Mouse (Mus musculus) erythroblast, adult 5-6 weeks (primary cell): ENCODE measurements around the gene Chmp6. TPM values are rescaled to one million over a fixed set of nuclear protein-coding genes. Genes with fewer than 3 reads are reported as not detected.

Experiments
- ATAC-seq: replicated peaks from 2 replicates; pipeline ENCODE4 v1.8.0; 2016; ENCODE audit warnings: moderate number of reproducible peaks, mild to moderate bottlenecking, moderate TSS enrichment, inconsistent platforms; ENCODE audit not compliant: poor library complexity, low FRiP score, severe bottlenecking
- total RNA-seq, 2 experiments: library from RNA; stranded (forward) in 1 of 2; stranded (reverse) in 1 of 2; fragments of 150-400 nt in 1 of 2; fragments of 200-764, 138-1000 nt in 1 of 2; gene quantifications; 2 replicates each; pipeline versions ENCODE4 v1.2.3 to v1.2.4; 2015 to 2017; ENCODE audit warnings: low replicate concordance in 2 of 2

The Chmp6 gene
- total RNA-seq, 2 experiments from 2014 or later = 3.5 to 7.7 TPM

DNA sequence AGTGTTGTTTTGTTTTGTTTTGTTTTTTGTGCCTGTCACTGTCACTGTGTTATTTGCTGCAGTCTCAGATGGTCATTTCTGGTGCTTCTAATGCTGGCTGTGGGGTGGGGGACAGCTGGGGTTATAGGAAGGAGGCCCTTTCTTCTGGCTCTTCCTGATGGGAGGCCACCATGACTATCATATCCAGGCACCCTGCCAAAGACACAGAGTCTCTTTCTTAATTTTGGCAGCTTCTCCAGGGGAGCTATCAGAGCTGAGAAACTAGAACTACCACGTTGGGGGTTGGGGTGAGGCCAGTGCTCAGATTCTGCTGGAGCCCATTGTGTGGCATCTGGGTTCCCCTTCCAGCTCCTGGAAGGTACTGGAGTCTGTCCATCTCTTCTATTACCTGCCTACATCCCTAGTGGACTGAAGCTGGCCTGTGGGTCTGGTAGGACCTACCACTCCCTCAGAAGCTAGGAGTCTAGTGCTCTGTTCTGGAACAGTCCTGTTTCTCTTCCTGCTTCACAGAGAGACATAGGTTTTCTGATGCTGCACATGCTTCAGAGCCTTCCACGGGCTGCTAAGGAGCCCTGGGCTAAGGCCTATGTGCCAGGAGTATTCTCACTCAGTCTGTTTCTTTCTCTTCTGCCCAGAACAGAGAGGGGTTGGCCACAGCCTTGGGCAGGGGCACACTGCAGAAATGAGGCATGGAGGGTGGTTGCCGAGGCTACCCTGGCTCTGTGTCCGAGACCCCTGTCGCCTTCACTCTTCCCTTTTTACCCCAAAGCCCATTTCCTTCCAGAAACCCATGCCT lies 39.4 kb downstream of the Chmp6 start:
- ATAC-seq = no peak

DNA sequence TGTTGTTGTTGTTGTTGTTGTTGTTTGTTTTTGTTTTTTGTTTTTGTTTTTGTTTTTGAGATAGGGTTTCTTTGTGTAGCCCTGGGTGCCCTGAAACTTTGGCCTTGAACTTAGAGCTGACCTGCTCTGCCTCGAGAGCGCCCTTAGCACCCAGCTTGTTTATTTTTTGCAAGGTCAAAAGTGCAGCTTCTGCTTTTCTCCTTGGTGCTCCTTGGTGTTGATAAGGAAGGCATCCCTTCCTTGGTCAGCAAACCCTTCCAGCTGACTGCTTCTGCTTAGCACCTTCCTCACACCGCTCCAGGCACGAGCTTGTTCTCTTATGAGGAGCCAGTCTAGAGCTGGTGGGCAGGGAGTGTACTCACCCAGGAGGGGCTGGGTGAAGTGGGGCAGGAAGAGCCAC lies 41.0 kb downstream of the Chmp6 start:
- ATAC-seq = no peak

DNA sequence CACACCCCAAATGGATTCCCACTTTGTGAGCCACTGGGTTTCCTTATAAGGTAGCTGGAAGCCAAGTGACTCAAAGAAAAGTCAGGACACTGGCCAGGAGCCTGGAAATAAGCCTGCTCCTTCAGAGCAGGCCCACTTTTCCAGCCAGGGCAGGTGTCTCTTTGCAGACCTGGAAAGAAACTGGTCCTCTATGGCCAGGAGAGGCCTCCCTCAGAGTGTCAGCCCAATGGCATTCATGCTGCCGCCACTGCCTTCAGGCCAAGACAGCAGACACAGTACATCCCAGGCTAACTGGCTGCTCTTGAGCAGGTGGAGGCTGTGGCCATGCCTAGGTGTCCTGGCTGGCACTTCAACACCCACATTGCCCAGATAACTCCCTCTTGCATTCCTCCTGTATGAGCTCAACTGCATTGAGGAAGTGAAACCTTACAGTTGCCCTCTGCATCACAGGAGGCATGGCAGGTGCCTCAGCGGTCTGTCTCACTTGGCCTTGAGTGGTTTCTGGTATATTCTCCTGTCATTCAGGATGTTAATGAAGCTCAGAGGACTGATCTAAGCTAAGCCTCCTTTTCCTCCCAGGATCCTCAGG lies 41.6 kb downstream of the Chmp6 start:
- ATAC-seq = no peak

DNA sequence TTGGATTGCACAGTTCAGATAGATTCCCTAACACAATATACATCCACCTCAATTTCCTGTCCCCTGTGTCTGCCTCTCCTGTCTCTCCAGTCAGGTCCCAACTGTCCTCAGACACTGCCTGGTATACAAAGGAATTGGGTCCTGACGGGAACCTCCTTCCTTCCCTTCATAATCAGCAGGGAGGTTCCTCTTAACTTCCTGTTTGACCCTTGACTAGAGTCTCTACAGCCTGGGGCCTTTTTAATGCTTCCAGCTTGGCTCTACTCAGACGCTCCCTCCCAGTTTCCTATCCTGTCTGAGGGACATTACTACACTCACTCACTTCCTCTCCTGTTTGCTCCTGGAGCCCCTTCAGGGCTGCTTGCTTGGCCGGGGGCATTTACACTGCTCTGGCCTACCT lies 42.2 kb downstream of the Chmp6 start:
- ATAC-seq = no peak

DNA sequence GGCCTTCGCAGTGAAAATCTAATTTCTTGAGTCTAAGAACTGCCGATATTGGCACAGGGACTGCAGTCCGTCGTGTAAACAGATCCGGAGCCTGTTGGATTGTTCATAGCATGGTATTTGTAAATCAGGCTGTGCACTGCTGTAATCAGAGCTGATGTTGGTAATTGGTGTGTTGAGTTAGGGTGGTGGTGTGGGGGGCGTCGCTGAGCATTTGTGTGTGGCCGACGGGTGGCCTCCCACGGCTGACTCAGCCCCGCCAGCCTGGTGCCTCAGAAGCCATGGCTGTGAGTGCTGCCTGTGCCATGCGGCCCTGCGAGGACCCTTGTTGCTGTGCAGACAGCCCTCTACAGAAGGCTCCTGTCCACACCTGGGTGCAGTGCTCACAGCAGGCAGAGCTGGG lies 43.3 kb downstream of the Chmp6 start:
- ATAC-seq = no peak

DNA sequence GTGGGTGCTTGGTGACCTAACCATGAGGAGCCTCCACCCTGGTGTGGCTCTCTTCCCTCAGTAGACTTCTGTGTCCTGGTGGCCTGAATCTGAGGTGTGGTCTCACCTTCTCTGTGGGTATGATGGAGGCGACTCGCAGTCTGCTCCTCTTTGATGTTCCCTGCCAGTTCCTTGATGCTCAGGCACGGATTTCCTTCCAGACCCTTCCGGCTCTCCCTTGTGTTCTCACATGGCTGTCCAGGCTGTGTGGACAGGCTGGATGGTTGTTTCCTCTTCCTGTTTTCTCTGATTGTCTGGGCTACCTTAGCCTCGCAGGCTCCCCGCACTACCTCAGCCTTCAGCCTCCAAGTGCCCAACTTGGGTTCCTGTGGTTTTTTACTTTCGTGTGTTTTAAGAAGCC lies 45.6 kb downstream of the Chmp6 start:
- ATAC-seq = no peak

DNA sequence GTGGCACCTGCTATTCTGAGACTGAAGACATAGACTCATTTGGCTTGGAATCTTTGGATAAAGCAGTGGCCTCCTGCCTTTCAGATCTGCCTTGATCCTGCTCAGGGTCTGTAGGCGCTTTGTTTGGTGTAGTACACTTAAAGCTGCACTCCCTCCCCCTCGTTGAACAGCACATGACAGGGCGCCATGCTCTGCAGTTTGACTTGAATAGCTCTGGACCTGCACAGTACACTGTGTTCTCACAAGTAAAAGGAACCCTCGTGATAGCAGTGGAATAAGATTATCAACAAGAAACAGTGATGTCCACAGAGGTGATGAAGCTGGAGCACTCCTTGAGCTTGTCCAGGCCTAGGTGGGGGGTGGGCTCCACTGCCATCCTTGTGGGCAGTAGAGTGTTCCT lies 46.5 kb downstream of the Chmp6 start:
- ATAC-seq = no peak

DNA sequence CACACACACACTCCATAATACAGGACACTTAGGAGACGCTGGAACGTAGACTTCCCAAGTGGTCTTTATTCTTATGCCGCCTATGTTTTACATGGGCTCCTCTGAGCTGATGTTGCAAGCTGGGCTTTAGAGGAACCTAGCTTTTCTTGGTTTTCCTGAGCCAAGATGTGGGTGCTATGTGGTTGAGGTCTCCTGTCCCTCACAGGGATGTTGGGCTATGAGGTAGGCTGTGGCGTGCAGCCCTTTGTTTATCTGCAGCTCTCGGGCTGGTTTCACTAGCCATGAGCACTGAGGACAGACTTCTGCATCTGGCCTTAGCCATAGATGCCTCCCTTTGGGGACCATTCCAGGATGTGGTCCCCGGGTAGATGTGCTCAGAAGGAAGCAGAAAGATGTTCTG lies 47.4 kb downstream of the Chmp6 start:
- ATAC-seq = no peak

DNA sequence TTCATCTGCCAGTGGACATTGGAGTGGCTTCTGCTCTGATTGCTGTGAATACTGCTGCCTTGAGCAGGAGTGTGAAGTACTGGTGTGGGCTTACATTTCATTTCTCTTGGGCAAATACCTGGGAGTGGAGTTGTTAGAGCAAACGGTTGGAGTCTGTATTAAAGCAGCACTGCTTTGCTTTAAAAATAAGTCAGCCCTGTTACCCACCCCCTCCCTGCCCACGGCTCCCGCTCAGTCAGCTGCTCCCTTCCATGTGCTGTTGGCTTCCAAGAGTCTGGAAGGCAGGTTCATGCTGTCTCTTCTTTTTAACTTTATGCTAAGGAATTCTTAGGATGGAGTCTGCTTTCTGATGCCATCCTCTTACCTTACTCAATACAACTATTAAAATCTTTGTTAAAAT lies 48.3 kb downstream of the Chmp6 start:
- ATAC-seq = no peak

DNA sequence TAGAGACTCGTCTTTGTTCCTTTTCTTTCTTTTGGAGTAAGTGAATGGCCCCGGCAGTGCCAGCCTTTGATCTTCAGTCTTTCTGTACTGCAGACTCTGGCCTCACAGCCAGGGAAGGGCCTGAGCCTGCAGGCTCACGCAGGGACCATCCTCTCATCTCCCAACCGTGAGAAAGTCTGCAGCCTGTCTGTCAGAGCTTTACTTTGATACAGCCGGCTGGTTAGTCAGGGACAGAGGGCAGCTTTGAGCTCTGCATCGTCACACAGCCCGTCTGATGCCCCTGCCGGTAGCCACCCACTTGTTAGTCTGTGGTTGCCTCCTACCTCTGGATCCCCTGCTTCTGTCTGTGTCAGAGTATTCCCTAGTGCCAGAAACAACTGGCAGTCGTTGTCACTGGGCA lies 51.8 kb downstream of the Chmp6 start:
- no peak for ATAC-seq

DNA sequence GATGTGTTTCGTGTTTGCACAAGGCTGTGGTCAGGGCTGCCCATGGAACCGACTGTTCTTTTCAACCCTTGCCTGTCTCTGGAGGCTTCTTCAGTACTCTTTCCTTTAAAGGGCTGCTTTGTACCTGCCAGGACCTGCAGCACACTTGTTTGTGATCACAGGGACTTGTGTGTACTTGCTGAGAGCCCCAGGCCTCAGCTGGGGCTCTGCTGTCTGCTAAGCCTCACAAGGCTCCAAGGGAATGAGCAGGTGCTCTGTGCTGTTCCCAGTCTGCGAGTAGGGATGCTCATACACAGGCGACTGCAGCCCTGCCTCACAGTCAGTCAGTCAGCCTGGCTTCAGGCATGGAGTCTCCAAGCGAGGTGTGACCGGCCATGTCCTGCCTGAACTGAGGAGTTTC lies 53.1 kb downstream of the Chmp6 start:
- ATAC-seq = no peak

DNA sequence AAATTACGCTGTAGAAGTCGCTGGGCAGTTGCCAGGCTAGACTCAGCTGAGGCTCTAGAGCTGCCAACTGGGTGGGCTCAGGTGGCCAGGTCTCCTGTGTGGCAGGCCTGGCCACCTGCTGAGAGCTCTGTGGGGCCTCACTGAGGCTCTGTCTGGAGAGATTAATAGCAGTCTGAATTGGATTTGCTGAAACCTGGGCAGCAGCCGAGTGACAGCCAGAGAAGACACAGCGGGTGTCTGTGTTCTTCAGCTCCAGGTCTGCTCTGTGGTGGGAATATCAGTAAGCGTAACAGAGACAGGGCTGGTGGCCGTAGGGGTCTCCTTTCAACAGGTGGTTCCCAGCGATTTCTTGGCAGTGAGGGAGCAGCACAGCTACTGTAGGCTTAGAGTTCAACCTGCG lies 54.2 kb downstream of the Chmp6 start:
- no peak for ATAC-seq

DNA sequence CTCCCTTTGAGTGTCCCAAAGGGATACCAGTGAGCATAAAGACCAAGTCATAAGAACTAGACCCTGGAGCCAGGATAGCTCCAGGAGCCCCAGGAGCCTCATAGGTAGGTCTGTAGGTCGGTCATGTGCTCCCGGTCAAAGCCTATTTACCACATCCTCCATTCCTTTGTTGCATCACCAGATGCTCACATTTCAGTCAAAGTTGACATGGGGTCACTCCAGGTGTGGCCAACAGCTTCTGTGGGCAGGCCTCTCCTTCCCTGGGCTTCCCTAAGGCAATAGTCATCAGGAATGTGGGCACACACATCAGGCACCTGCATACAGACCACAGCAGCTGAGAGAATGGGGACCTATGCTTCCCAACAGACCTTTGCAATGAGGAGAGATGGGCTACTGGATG lies 54.7 kb downstream of the Chmp6 start:
- no peak for ATAC-seq

Other genes with a start within 250 kb of the Chmp6 start
- 0.42 and 3.5 TPM in 2 replicates for gene Baiap2, start 29.3 kb downstream of the Chmp6 start, total RNA-seq (2015; ENCODE audit: low replicate concordance)
- gene Baiap2, start 29.3 kb downstream of the Chmp6 start, total RNA-seq (2017; ENCODE audit: low replicate concordance) = 1.6 and 2.5 TPM in 2 replicates
- 1.3 and 4.4 TPM in 2 replicates for gene Aatk, start 133.7 kb downstream of the Chmp6 start, total RNA-seq (2015; ENCODE audit: low replicate concordance)
- 0.84 and 1.8 TPM in 2 replicates for gene Aatk, start 133.7 kb downstream of the Chmp6 start, total RNA-seq (2017; ENCODE audit: low replicate concordance)
- gene Cep131, start 173.4 kb downstream of the Chmp6 start, total RNA-seq (2015; ENCODE audit: low replicate concordance) = 5.6 and 6.7 TPM in 2 replicates
- gene Cep131, start 173.4 kb downstream of the Chmp6 start, total RNA-seq (2017; ENCODE audit: low replicate concordance) = 2.0 and 7.1 TPM in 2 replicates
- 1.5 and 1.9 TPM in 2 replicates for gene Tepsin, start 185.3 kb downstream of the Chmp6 start, total RNA-seq (2015; ENCODE audit: low replicate concordance)
- gene Tepsin, start 185.3 kb downstream of the Chmp6 start, total RNA-seq (2017; ENCODE audit: low replicate concordance) = 1.1 and 3.8 TPM in 2 replicates
- 0.96 and 3.3 TPM in 2 replicates for gene Ndufaf8, start 185.5 kb downstream of the Chmp6 start, total RNA-seq (2015; ENCODE audit: low replicate concordance)
- gene Ndufaf8, start 185.5 kb downstream of the Chmp6 start, total RNA-seq (2017; ENCODE audit: low replicate concordance) = 1.4 and 5.3 TPM in 2 replicates
- gene Slc38a10, start 237.9 kb downstream of the Chmp6 start, total RNA-seq (2015; ENCODE audit: low replicate concordance) = 7.7 and 10.7 TPM in 2 replicates
- gene Slc38a10, start 237.9 kb downstream of the Chmp6 start, total RNA-seq (2017; ENCODE audit: low replicate concordance) = 22.4 and 39.9 TPM in 2 replicates